Mouse (Mus musculus) lung, postnatal 0 days (tissue): ENCODE data around the gene Gdpgp1.

Experiments
- CTCF ChIP-seq: IDR thresholded peaks from 2 replicates; pipeline ENCODE4 v1.5.1; 2016; ENCODE audit warnings: antibody characterized with exemption, mild to moderate bottlenecking
- EP300 ChIP-seq: IDR thresholded peaks from 2 replicates; pipeline ENCODE4 v1.6.1; 2016; ENCODE audit warnings: antibody characterized with exemption, mild to moderate bottlenecking, control low read depth

DNA sequence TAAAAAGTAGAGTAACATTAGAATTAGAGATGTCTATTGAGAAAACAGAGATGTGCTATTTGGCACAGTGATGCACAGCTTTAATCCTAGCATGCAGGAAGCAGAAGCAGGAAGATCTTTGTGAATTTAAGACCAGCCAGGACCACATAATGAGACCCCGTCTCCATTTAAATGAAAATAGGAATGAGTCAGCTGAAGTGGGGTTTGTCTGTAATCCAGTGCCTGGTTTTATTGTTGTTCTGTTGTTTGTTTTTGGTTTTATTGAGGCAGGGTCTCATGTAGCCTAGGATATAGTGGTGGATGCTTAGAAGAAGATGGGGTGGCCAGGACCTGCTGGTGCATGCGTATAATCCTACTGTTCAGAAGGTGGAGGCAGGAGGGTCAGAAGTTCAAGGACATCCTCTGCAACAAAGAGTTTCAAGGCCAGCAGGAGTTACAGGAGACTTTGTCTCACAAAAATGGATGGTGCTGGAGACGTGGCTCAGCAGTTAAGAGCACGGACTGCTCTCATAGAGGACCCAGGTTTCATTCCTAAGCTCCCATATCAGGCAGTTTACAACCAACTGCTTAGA is 11.4 kb upstream of the Gdpgp1 start:
- TF ChIP-seq CTCF (no peak), EP300 (no peak)
